Mouse (Mus musculus) urinary bladder, postnatal 4 days (tissue): Measurements from ENCODE around the gene Rbm24.

Experiments
- DNase-seq, 2 experiments: peaks; one replicate each; pipeline ENCODE4 v3.0.0; 2021 to 2022; ENCODE audit warnings: low spot score in 2 of 2

The Rbm24 gene

DNA sequence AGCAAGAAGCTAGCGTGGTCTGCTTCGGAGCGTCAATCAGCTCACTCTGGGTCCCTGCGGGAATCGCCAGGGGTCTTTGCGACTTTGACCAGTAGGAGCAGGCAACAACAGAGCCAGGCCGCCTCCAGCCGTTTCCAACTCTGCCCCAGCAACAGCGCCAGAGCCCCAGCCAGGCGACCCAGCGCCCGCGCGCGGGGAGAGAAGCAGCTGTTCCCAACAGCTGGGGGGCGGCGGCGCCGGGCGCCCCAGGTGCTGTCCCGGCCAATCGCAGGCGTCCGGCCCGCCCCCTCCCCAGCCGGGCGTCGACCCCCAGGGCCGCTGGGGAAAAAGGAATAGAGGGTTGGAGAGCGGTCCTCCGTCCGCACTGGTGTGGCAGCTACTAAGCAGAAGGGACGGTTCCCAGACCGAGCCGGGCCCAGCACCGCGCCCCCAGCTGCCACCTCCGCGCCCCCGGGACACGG, at the start of gene Rbm24:
Gene Rbm24, plus strand, starts transcription at position 294 of the 461 bp plus-strand sequence.
- peak; percentile 52 to 66 for DNase-seq

DNA sequence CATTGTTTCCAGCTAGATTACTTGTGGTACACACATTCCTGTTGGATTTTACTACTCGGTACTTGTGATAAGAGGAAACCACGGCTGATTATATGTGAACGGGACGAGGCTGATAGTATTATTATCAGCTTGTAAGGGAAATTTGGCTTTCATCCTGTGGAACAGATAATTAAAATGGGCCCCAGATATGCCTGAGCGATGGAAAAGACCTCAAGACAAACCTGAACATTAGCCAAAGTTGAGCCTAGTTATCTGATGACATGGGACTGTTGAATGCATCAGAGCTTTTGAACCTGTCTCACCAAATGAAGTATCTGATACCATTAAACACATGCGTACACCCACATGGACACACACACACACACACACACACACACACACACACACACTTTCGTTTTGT, 45.4 kb upstream of the Rbm24 start:
- no peak for DNase-seq

DNA sequence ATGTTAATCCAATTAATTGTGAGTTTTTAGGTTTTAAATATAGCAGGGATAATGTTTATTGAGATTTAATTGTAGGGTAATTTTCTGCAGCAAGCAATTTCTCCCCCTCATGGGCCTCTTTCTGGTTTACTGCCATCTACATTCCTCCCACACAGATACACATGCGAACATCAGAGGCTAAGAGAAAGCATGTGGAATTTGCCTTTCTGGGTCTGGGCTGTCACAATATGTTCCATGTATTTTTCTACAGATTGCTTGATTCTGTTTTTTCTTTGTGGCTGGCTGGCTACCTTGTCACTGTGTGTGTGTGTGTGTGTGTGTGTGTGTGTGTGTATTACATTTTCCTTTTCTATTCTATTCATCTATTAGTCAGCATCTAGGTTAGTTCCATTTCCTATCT, 42.9 kb upstream of the Rbm24 start:
- DNase-seq: no peak

DNA sequence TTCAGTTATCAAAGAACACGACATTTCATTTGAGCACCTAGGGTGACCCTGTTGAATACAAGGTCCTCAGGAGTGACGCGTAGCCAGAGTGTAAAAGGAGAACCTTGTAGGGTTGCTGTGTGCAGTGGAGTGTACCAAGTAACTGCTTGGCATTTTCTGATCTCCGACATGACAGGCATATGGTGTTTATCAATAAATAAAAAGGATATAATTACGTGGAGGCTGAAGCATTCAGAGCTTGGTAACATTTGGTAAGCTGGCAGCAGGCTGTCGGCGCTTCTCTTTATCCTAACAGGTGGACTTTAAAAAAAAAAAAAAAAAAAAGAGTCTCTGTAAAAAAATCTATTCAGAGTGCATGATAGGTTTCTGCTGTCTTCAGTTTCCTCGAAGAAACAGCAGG, 30.8 kb upstream of the Rbm24 start:
- DNase-seq: no peak

DNA sequence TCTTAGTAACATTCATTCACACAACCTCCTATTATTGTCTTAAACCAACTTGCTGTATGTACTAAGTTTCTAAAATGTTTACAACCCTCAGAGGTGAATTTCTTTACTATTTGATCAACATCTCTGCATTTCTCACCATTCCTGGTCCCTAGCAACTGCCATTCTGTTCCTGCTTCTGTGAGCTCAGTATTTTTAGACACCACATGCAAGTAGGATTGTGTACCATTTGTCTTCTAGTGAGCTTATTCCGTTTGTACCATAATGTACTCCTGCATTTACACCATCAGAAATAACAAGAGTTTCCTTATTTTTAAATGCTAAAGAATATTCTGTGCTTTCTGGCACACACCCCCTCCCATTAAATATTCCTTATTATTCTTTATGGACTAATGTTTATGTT, 26.6 kb upstream of the Rbm24 start:
- DNase-seq: no peak

DNA sequence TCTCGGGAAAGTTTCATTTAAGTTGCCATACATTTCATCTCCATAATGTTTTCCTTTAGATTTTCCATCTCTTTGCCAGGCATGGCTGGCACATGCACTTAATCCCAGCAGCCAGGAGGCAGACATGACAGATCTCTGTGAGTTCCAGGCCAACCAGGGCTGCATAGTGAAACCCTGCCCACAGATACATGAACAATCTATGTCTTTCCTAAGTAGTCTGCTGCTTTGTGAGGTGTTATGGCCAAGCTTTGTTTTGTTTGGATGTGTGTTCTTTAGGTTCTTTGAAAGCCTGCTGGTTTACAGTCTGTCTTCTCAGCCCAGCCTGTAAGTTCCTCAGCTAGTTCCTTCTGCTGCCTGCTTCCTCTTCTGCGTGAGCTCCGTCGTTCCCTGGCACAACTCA, 25.3 kb upstream of the Rbm24 start:
- DNase-seq: no peak

DNA sequence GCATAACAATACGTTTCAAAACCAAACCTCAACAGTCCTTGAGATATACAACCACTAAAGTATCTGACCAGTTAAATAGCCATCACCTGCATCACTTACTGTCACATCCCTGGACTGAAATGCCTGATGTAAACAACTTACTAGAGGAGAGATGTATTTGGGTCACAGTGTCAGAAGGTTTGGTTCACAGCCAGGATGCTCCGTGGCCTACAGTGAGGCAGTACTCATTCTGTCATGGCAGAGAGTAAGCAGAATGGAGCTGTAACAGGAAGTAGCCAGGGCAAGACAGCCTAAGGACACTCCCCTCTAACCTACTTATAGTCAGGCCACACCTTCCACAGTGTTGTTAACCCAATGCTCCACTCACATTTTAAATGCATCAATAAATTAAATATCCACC, 24.3 kb upstream of the Rbm24 start:
- DNase-seq: no peak

DNA sequence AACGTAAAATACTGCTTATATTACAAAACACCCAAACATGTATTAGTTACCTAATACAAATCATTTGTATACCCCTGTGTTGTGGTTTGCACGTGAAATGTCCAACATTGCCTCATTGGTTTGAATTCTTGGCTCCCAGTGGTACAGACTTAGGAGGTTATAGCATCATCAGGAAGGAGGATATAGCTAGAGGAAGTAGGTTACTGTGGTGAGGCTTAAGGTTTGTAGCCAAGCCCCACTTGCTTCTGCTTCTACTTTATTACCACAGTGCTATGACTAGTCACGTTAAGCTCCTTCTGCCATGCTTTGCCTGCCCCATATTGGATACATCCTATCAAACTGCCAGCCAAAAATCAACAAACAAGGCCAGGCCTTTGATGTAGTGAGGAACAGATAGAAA, 21.0 kb upstream of the Rbm24 start:
- DNase-seq: no peak

DNA sequence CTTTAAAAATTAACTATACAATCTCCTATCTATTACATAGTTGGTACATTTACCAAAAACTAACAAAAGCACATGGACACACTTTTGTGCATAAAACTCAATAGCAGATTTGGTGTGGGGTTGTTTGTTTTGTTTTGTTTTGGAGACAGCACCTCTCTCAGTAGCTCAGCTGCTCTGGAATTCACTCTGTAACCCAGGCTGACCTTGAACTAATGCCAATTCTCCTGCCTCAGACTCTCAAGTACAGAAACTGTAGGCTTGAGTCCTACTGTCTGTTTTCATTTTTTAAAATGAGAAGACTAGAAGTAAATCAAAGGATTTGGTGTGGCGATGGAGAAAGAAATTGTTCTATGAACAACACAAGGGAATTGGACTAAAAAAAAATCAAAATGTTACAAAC, 11.1 kb upstream of the Rbm24 start:
- no peak for DNase-seq

DNA sequence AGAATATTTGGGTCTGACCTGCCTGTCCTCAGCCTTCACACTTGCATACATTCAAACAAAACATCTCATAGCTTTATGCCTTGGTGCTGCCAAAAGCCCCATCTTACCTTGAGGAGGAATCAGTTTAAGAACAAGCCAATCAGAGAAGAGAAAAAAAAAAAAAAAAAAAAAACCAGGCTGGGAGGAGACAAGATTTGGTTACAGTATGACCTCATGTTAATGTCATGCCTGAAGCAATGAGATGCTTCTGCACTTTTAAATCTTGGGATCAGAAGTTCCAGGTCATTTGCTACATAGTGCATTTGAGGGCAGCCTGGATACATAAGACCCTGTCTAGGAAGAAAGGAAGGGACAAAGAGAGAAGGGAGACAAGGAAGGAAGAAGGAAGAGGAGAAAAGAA, 6.0 kb upstream of the Rbm24 start:
- DNase-seq: no peak

DNA sequence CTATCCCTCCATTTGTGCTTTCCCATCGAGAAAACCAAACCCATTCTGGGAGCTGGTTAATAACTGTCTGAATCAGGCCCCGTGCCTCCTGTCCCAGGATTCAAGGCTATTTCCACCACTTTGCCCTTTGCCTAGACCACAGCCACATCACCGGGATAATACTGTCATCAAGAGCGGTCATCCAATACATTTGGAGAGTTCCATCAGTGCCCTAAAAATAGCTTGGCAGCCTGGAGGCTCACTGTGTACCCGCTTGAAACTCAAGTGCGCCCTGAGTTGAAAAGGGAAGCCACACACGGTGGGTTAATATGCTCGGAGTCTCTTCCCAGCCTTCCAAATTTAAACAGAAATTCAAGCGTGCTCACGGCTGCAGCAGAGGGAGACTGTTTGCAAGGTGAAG, 4.6 kb upstream of the Rbm24 start:
- DNase-seq: no peak

DNA sequence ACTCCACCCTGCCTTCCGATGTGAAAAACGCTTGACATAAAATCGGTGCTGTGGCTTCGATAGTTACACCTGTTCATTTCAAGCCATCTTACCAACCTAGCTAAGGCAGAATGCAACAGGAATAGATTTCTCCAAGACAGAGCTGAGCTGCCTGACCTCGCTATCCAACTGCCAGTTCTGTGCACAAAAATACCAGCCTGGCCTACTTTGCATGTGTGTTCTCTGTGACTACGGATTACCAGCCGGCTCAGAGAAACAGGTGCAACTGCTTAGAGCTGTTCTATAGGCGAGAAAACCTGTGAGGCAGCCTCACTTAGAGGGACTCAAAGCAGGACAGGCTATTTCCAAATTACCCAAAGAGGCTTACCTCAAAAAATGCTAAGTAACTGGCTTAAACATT, 4.2 kb upstream of the Rbm24 start:
- no peak for DNase-seq

DNA sequence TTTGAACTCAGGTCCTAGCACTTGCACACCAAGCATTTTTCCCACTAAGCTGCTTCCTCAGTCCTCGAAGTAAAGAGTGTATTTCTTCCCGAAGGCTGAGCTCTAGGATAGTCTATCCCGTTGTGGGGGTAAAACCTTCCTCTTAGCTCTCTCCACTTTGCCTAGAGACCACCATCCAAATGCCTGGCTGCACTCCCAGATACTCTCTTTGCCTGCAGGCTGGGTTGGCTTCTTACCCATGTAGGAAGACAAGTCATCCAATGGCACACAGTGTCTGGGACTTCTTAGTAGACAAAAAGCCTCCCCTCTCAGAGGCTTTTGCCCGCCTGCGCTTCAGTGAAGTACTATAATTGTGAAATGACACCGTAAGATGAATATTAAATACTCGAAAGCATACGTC, 2.2 kb upstream of the Rbm24 start:
- DNase-seq: no peak

DNA sequence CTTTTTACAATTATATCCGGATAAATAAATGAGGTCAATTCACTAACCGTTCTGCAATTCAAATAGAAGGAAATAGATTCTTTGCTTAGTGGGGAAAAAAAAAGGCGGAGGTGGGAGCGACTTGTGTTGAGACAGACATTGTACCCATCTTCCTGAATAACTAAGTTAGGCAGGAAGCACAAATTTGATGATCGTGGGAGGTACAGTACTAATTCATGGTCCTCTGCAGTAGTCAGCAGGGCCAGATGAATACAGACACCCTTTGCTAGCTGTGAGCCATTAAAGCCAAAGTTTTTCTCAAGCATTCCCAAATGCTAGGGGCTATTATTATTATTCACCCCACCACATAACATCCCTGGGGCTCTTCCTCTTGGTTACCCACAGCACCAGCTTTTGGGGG, 640 bp upstream of the Rbm24 start:
- no peak for DNase-seq

DNA sequence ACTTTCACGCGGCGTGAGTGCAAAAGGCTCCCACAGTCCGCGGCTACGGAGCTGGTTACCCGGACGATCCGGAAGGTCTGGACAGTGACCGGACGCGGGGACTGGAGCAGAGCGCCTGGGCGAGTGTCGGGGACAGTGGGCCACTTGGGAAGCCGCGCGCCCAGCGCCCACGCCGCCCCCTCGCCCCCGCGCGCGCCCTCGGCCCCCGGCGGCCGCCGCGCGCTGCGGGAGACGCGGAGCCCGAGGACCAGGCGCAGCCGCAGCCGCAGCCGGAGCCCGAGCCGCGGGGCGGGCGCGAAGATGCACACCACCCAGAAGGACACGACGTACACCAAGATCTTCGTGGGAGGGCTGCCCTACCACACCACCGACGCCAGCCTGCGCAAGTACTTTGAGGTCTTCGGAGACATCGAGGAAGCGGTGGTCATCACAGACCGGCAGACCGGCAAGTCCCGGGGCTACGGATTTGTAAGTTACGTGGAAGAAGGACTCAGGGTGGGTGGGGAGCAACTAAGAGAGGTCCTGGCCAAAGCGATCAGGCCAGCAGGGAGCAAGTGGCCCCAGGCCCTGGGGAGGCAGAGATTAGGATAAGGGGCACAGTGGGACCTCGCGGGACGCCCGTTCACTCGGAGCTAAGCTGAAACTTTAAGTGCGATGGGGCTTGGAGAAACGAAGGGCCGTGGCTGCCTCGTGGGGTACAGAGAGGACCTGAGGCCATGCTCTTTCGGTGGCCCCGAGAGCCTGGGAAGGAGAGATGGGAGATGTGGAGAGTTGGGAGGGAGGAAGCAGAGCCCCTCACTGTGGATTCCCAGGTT, 704 bp downstream of the Rbm24 start:
- DNase-seq: no peak

DNA sequence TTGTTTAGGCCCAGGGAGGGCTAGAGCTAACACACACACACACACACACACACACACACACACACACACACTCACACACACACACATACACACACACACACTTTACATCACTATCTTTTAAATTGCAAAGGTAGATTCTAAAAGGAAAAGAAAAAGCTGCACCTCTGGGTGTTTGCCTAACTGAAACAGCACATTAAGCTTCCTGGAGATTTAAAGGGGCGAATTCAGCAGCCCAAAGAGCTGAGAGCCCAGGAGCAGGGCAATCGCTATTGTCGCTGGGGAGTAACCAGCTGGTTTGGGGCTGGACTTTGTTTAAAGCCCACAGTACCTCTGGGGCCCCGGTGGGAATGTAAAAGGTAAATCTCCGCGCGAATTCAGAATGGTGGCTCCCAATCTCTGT, 1.4 kb downstream of the Rbm24 start:
- DNase-seq: no peak

DNA sequence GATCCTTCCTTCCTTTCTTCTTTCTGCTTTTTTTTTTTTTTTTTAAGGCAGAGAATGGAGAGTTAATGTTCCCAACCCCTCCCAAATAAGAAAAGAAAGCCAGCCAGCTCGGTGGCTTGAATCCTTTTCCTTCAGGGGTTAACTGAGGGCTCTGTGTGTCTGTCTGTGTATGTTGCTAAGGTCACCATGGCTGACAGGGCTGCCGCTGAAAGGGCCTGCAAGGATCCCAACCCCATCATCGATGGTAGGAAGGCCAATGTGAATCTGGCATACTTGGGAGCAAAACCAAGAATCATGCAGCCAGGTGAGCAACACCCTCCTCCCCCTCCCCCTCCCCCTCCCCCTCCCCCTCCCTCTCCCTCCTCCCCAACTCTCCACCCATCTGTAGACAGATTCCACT, 1.9 kb downstream of the Rbm24 start:
- DNase-seq: no peak

DNA sequence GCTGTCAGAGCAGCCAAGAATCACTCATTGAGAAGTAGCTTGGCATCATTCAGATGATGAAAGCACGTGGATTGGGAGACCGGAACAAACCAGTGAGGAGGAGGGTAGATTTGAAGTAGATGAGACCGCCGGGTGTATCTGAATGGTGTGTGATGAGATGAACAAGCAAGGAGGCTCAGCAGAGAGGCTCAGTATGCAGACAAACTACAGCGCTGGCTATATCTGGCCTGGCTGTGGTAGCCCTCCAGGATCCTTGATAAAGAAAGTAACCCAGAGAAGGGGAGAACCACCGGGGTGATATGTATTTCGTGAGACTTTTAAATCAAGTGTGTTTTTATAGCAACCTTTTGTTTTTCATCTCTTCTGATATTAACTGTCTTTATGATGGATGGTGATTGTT, 5.6 kb downstream of the Rbm24 start:
- no peak for DNase-seq

DNA sequence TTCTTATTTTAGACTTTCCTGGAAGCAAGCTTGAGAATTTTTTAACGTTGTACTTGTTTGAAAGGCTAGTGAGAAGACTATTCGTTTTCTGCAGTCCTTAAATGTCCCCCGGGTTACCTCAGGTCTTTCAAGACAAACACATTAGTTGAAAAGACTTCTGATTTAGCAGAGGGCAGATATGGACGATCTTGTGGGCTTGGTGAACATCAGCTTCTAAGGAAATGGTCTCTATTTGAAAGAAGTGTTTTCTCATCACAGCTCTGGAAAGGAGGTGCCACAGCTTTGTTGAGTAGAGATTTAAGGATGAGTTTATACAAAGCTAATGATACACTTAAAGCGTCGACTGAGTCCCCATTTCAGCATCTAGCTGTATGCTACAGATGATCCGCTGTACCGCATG, 6.1 kb downstream of the Rbm24 start:
- no peak for DNase-seq

DNA sequence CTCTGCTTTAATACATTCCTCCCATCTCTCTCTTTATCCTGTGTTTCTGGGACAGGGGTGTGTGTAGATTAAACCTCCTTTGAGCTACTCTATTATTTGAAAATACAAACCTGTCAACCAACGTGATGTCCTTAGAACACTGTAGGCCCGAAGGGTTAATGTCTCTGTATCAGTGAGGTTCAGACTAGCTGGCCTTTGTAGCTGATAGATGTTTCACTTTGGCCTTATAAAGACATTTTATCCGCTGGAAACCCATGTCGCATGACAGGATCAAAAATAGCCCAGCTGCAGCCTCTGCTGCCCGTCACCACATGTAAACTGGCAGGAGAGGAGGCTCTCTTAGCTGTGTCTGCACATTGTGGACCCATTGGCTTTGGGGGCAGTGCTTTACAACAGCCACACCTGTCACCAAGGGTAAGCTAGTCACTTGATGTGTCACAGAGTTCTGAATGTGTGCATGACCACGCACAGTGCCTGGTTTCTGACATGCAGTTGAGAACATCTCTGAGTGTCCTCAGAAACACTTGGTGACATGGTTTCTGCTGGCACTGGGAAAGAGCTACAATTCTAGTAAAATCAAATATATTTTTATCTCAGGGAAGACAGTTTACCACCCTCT, 8.5 kb downstream of the Rbm24 start:
- no peak for DNase-seq

DNA sequence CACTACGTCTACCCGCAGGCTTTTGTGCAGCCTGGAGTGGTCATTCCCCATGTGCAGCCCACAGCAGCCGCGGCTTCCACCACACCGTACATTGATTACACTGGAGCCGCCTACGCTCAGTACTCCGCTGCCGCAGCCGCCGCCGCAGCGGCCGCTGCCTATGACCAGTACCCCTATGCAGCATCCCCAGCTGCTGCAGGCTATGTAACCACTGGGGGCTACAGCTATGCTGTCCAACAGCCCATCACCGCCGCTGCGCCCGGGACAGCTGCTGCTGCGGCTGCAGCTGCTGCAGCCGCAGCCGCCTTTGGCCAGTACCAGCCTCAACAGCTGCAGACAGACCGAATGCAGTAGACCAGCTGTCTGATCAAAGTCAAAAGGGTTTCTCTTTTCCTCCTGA, 10.7 kb downstream of the Rbm24 start:
- DNase-seq: no peak

DNA sequence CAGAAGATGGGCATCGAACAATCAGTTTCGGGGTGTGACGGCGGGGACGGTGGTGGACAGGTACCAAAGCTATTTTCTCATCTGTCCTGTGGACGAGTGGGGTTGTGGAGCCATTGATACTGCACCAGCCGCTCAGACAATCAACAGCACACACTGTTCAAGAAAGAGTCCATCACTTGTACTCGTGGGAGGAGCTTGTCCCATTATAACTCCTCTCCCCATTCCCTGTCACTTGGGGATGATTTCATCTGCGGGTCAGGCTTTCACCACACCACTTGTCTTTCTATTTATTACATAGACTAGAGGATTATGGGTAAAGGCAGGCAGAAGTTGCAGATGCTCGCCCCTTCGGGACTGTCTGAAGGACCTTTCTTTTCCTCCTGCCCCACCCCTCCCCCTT, 11.6 kb downstream of the Rbm24 start:
- DNase-seq: no peak

DNA sequence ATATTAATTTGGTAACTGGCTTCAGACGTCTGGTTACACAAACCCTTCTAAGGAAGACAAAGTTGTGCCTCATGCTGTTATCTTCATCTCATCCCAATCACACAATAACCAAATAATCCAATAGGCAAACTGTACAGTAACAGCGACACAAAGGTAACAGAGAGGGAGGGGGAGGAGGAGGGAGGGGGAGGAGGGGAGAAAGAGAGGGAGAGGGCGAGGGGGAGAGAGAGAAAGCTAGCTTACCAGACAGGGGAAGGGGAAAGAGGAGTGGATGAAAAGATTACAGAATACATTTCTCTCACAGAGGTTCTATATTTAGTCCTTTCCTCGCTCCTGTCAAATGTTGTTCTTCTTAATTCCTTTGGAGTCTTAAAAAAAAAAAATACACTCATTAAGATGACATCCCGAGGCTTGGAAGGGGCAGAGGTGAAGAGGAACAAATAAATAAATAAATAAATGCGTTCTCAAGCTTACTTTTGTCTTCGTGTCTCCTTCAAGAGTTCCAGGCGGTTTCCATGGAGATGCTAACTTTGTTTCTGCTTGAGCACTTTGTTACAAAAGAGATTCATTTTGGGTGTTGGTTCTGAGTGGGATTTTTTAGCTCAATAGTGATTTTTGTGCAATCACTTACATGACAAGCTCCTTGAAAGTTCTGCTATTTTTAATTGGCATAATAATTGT, 15.8 kb downstream of the Rbm24 start:
- no peak for DNase-seq
